Mouse (Mus musculus) hindbrain, embryonic 12.5 days (tissue): ENCODE results near the gene Dctpp1. TPM values are rescaled to one million over a fixed set of nuclear protein-coding genes. Genes with fewer than 3 reads are reported as not detected.

ENCODE experiments used
- ATAC-seq: fragments of 200-750 bp; cut with Nextera tagmentation; 2 replicates; pipeline ENCODE4 v1.8.0; 2017; ENCODE audit warnings: moderate TSS enrichment; ENCODE audit not compliant: low FRiP score
- H3K27ac ChIP-seq: fragments of 300-500 bp; sonication (generic); 2 replicates; pipeline ENCODE4 v1.5.1; 2016; ENCODE audit warnings: mild to moderate bottlenecking
- H3K27me3 ChIP-seq: fragments of 300-500 bp; sonication (generic); 2 replicates; pipeline ENCODE4 v1.6.1; 2016; ENCODE audit warnings: mild to moderate bottlenecking
- H3K36me3 ChIP-seq: fragments of 300-500 bp; sonication (generic); 2 replicates; pipeline ENCODE4 v1.6.1; 2016; ENCODE audit warnings: mild to moderate bottlenecking
- H3K4me1 ChIP-seq: fragments of 300-500 bp; sonication (generic); 2 replicates; pipeline ENCODE4 v1.6.1; 2016
- H3K4me2 ChIP-seq: fragments of 300-500 bp; sonication (generic); replicated peaks from 2 replicates; pipeline ENCODE4 v1.6.1; 2016; ENCODE audit warnings: mild to moderate bottlenecking
- H3K4me3 ChIP-seq: fragments of 300-500 bp; sonication (generic); 2 replicates; pipeline ENCODE4 v1.5.1; 2016; ENCODE audit warnings: mild to moderate bottlenecking
- H3K9ac ChIP-seq: fragments of 300-500 bp; sonication (generic); 2 replicates; pipeline ENCODE4 v1.6.1; 2016; ENCODE audit warnings: mild to moderate bottlenecking, moderate library complexity
- H3K9me3 ChIP-seq: fragments of 300-500 bp; sonication (generic); replicated peaks from 2 replicates; pipeline ENCODE4 v1.6.1; 2016; ENCODE audit warnings: mild to moderate bottlenecking
- WGBS: fragments of 180-500 bp; shearing (Covaris S2); methylation state at CpG from one replicate; pipeline ENCODE4 v1.1.7; 2016; 5-methylcytosine and 5-hydroxymethylcytosine counted together
- polyA plus RNA-seq: library from polyadenylated mRNA; unstranded; fragments of >200 nt; fragmentation: Nextera tagmentation; extraction: Ambion mirVana; gene quantifications from 2 replicates; pipeline ENCODE4 v1.2.1, GENCODE M21; 2016

Gene Dctpp1
- polyA plus RNA-seq, 1 experiment from 2014 or later = 147 TPM

DNA sequence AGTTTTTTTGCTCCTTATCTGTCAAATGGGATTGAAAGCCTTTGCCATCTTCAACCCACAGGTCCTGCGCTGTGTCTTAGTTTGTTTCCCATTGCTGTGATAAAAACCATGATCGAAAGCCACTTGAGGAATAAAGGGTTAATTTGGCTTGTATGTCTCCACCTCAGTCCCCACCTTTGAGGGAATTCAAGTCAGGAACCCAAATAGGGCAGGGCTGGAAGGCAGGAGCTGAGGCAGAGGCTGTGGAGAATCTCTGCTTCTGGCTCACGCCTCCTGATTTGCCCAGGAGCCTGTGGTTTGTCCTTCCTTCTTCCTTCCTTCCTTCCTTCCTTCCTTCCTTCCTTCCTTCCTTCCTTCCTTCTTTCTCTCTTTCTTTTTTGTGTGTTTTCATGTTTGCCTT, 37.4 kb downstream of the Dctpp1 start:
- Histone ChIP-seq H3K9ac (no peak overlapping the region), H3K4me2 (no peak overlapping the region), H3K9me3 (no peaks in the 10 kb centered on the region), H3K27me3 (no peaks in the 10 kb centered on the region), H3K36me3 (no peaks in the 10 kb centered on the region; the same call in 1 of the 2 replicates), H3K4me1 (no peaks in the 10 kb centered on the region), H3K4me3 (no peak overlapping the region), H3K27ac (no peak overlapping the region)
- no peak for ATAC-seq
- 95% methylated on average over 3 of the region's 3 CpGs for WGBS

DNA sequence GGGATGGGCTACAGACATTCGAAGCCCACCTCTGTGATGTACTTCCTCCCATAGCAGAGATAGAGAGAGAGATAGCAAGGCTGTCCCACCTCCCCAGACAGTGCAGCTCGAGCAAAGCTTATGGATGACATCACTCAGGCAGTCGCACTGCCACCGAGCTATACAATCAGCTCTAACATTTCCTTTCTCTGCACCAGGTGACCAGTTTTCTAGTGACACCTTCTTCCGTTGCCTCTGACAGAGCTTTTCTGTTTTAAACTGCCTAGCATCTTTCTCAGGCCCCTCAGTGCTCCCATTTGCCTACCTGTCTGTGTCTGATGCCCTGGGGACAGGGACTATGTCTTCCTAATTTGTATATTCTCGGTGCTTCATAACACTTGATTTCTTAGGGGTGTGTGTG, 40.1 kb downstream of the Dctpp1 start:
- Histone ChIP-seq H3K4me1 (no peaks in the 10 kb centered on the region), H3K27me3 (no peaks in the 10 kb centered on the region), H3K9ac (no peak overlapping the region), H3K4me2 (no peak overlapping the region), H3K4me3 (no peak overlapping the region), H3K27ac (no peak overlapping the region), H3K9me3 (no peaks in the 10 kb centered on the region), H3K36me3 (no peaks in the 10 kb centered on the region; the same call in 1 of the 2 replicates)
- 84% methylated on average over 6 of the region's 6 CpGs for WGBS
- ATAC-seq = no peak

DNA sequence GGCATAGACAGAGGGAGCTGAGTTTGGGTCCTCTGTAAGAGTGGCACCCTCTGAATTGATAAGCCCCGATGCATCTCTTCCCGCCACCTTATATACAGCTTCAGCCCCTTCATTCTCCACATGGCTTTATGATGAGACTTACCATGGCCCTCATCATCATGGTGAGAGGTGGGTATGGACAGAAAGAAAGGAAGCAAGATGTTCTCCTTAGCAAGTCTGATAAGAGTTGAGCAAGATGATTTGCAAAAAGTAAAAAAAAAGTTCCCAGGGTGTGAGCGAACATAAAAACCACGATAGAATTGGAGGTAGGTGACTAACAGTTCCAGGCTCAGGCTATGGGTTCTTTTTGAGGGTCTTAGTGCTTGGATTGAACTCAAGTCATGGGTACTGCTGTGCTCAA, 41.8 kb downstream of the Dctpp1 start:
- no peak for ATAC-seq
- no peak overlapping the region for H3K27ac ChIP-seq
- WGBS = 98% methylated on average over 4 of the region's 4 CpGs
- H3K9ac ChIP-seq = no peak overlapping the region
- H3K4me1 ChIP-seq = 0 out of 2 replicates have a peak, but pooled peaks cover 4% of the 10 kb centered on the region
- H3K27me3 ChIP-seq = peaks cover 16% of the 10 kb centered on the region
- H3K9me3 ChIP-seq = no peaks in the 10 kb centered on the region
- H3K4me3 ChIP-seq = no peak overlapping the region
- no peak overlapping the region for H3K4me2 ChIP-seq
- no peaks in the 10 kb centered on the region; the same call in 1 of the 2 replicates for H3K36me3 ChIP-seq

DNA sequence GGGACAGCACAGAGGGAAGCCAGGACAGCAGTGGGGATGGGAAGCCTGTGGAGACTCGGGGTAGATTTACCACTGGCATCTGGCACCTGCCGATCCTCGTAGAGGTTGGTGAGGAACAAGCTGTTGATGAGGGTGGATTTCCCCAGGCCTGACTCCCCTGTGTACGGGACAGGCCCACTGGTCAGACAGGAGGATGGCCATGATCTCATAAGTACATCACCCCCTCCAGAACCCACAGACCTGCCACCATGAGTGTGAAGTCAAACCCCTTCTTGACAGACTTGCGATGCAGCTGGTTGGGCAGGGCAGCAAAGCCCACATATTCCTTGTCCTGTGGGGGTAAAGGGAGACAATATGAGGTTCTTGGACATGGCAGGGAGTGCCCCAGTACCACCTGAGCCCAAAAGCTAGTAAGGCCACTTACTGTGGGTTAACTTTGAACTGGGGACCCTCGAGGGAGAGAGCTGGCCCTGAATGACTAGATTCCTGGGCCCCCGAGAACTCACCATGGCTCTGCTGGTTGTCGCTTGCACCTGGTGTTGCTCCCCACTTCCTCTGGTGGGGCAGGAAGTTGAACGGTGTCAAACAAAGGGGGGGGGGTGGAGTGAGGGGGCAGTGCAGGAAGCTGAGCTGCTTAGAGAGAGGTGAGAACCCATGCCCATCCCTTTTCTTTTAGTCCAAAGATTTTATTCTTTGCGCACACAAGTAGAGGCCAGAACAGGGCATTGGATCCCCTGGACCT, 42.4 kb downstream of the Dctpp1 start:
- no peaks in the 10 kb centered on the region for H3K9me3 ChIP-seq
- no peak overlapping the region for H3K4me2 ChIP-seq
- no peak overlapping the region for H3K9ac ChIP-seq
- no peaks in the 10 kb centered on the region; the same call in 1 of the 2 replicates for H3K36me3 ChIP-seq
- no peak overlapping the region for H3K4me3 ChIP-seq
- no peak overlapping the region for H3K27ac ChIP-seq
- 0 out of 2 replicates have a peak, but pooled peaks cover 4% of the 10 kb centered on the region for H3K4me1 ChIP-seq
- 81% methylated on average over 10 of the region's 10 CpGs for WGBS
- no peak for ATAC-seq
- H3K27me3 ChIP-seq = peaks cover 19% of the 10 kb centered on the region

DNA sequence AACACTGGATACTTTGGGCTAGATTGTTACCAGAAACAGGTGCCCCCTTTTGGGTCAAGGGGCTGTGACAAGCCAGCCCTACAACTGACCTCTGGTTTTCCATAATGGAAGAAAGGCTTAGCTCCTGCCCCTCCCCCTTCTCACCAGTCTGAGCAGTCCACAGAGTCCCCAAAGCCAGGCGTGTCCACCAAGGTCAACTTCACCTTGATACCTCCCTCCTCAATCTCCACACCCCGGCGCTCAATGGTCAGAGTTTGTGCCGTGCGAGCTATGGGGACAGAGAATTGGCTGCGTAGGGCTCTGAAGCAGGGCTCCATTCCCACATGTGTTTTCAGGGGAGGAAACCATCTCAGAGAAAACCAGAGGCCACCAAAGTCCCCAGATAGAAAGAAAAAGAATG, 43.0 kb downstream of the Dctpp1 start:
- Histone ChIP-seq H3K27me3 (peaks cover 19% of the 10 kb centered on the region), H3K36me3 (no peaks in the 10 kb centered on the region; the same call in 1 of the 2 replicates), H3K27ac (no peak overlapping the region), H3K4me2 (no peak overlapping the region), H3K9me3 (no peaks in the 10 kb centered on the region), H3K4me1 (0 out of 2 replicates have a peak, but pooled peaks cover 4% of the 10 kb centered on the region), H3K4me3 (no peak overlapping the region), H3K9ac (no peak overlapping the region)
- no peak for ATAC-seq
- WGBS = 91% methylated on average over 6 of the region's 6 CpGs

DNA sequence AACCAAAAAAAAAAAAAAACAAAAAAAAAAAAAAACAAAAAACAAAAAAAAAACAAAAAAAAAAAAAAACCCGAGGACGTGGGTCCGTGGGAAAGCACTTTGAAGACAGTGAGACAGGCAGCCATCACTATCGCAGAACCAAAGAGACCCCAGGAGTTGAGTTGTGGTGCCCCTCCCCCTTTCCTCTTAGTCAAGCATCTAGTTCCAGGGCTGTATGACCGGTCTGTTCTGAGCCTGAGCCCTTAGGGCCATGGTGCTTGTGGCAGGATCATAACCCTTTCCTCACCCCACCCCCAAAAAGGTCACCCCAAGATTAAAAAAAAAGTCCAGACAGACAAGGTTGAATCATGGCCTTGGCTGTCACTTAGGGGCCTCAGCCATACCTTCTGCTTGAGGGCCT, 44.2 kb downstream of the Dctpp1 start:
- no peak overlapping the region for H3K4me2 ChIP-seq
- 0 out of 2 replicates have a peak, but pooled peaks cover 4% of the 10 kb centered on the region for H3K4me1 ChIP-seq
- H3K27me3 ChIP-seq = peaks cover 19% of the 10 kb centered on the region
- WGBS = 84% methylated on average over 5 of the region's 5 CpGs
- no peaks in the 10 kb centered on the region; the same call in 1 of the 2 replicates for H3K36me3 ChIP-seq
- no peak overlapping the region for H3K9ac ChIP-seq
- no peak overlapping the region for H3K27ac ChIP-seq
- H3K9me3 ChIP-seq = no peaks in the 10 kb centered on the region
- no peak for ATAC-seq
- H3K4me3 ChIP-seq = no peak overlapping the region

DNA sequence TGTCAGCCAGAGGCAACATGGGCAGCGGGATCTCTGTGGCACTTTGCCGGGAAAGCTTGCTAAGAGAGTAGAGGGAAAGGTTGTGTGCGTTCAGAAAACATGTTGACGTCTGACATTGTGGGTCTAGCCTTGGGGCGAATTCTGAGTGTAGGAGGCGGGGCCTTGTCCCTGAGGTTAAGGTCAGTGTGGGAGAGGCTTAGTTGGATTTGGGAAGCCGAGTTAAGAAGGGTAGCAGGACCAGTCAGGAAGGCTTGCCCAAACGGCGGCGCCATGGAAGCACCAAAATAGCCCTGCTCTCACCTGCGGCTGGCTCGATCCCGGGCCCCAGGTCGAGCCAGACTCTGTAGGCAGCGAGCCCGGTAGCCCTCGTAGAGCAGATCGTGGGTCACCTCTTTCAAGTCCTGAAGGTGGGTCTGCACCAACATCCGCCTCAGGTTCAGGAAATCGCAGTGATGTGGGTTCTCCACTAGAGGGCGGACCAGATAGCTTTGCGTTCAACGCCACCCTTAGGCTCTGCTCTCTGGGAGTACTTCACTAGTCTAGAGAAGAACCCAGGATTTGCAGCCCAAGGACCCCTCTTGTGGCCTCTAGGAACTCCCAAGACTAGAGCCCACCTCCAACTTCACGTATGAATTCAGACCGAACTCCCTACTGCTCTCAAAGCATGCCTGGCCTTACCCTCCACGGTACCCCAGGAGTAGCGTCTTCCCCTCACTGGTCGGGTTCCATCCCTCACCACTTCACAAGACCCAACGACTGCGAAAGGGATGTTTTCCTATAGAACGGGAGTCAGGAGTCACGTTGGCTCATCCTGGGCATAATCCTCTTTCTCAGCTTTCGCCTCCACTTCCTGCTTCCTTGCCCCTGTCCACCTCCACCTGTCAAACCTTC, 45.3 kb downstream of the Dctpp1 start:
- H3K9ac ChIP-seq = peak overlapping the region; percentile 50
- ATAC-seq = no peak
- H3K27ac ChIP-seq = no peak overlapping the region
- no peaks in the 10 kb centered on the region for H3K9me3 ChIP-seq
- H3K4me3 ChIP-seq = peak overlapping the region; percentile 25
- 25% methylated on average over 33 of the region's 33 CpGs for WGBS
- H3K27me3 ChIP-seq = peaks cover 19% of the 10 kb centered on the region
- no peaks in the 10 kb centered on the region; the same call in 1 of the 2 replicates for H3K36me3 ChIP-seq
- 0 out of 2 replicates have a peak, but pooled peaks cover 4% of the 10 kb centered on the region for H3K4me1 ChIP-seq
- peak overlapping the region; percentile 47 for H3K4me2 ChIP-seq

DNA sequence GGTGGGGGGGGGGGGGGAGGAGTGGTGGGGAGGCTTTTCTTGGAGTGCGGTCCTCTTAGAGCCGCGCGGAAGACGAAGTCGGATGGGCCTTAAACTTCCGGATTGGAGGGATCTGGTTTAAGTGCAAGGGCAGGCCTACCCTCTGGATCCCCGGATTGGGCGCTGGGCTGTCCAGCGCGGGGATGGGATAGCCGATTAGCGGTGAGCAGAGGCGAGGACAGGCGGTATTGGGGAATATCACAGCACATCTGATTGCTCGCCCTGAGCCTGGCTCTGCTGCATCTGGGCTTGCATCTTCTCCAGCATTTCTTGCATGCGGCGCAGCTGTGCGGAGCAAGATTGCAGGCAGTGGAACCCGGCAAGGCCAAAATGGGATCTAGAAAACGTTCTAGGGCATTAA, 46.0 kb downstream of the Dctpp1 start:
- Histone ChIP-seq H3K27me3 (peaks cover 19% of the 10 kb centered on the region), H3K4me3 (no peak overlapping the region), H3K9ac (0 out of 2 replicates have a peak overlapping the region, but pooled peaks have one; percentile 23)

DNA sequence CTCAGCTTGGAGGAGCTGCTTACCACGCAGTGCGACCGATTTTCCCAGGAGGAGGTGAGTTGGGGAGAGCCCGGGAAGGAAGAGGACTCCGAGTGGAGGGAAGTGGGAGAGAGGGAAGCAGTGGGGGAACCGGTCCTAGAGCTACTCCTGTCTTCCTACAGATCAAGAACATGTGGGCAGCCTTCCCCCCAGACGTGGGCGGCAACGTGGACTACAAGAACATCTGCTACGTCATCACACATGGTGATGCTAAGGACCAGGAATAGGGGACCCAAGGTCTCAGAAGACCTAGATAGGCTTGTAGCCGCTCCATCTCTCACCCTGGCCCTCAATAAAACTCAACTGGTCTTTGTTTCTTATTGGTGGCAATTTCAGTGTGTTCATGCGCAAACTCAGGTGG, 46.6 kb downstream of the Dctpp1 start:
- H3K9ac ChIP-seq = no peak overlapping the region
- H3K27me3 ChIP-seq = peaks cover 19% of the 10 kb centered on the region
- peak overlapping the region; percentile 47; the same call in 1 of the 2 replicates for H3K4me2 ChIP-seq
- H3K4me3 ChIP-seq = no peak overlapping the region
- H3K27ac ChIP-seq = no peak overlapping the region
- no peak for ATAC-seq
- no peaks in the 10 kb centered on the region for H3K9me3 ChIP-seq
- no peaks in the 10 kb centered on the region for H3K36me3 ChIP-seq
- peaks cover 11% of the 10 kb centered on the region for H3K4me1 ChIP-seq
- WGBS = 56% methylated on average over 12 of the region's 12 CpGs

More for the DNA sequence above, 46.0 kb downstream of the Dctpp1 start:
- no peak overlapping the region for H3K27ac ChIP-seq
- ATAC-seq = no peak
- no peaks in the 10 kb centered on the region for H3K36me3 ChIP-seq
- H3K4me1 ChIP-seq = peaks cover 6% of the 10 kb centered on the region
- H3K4me2 ChIP-seq = peak overlapping the region; percentile 47
- WGBS = 31% methylated on average over 21 of the region's 21 CpGs
- no peaks in the 10 kb centered on the region for H3K9me3 ChIP-seq

DNA sequence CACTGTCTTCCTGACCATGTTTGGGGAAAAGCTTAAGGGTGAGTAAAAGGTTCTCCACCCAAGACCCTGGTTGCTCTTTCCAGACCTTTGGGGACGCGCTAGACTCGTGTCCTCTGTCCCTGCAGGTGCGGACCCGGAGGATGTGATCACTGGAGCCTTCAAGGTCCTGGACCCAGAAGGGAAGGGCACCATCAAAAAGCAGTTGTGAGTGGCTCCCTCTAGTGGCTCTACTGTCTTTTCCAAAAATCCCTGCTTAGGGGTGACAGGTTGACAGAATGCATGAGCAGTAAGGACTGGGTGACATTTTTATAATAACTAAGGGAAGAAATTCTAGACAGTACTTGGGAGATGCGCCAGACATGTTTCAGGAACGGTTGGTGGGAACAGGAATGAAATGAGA, 47.0 kb downstream of the Dctpp1 start:
- no peak overlapping the region for H3K27ac ChIP-seq
- H3K36me3 ChIP-seq = no peaks in the 10 kb centered on the region
- no peak overlapping the region for H3K4me2 ChIP-seq
- peaks cover 19% of the 10 kb centered on the region for H3K27me3 ChIP-seq
- peaks cover 11% of the 10 kb centered on the region for H3K4me1 ChIP-seq
- 40% methylated on average over 7 of the region's 7 CpGs for WGBS
- no peaks in the 10 kb centered on the region for H3K9me3 ChIP-seq
- no peak overlapping the region for H3K9ac ChIP-seq
- H3K4me3 ChIP-seq = no peak overlapping the region
- ATAC-seq = no peak

DNA sequence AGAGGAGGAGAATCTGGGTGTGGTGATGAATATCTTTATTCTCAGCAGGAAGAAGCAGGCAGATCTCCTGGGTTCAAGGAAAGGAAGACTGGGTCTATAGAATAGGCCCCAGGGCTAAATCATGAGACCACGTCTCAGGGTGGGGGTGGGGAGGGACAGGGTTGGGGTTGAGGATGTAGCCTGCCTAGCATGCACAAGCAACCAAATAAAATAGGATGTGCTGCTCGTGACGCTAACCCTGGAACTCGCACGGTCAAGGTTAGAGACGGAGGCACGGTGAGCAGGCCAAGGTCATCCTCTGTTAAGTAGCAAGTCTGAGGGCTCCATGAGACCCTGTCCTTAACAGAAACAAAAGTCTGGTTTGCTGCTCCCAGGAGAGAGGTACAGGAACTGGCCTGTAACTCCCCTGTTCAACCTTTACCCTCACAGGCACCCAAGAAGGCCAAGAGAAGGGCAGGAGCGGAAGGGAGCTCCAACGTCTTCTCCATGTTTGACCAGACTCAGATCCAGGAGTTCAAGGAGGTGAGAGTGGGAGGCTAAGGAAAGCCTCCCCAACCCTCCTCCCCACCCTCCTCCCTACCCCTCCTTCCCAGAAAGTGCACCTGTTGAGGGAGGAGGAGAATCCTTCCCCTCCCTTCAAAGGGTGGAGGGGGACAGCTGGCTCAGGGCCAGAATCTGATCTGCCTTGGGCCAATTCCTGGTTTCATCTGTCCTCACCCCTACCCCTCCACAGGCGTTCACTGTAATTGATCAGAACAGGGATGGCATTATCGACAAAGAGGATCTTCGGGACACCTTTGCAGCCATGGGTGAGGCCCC, 47.9 kb downstream of the Dctpp1 start:
- no peak for ATAC-seq
- peaks cover 11% of the 10 kb centered on the region for H3K4me1 ChIP-seq
- no peaks in the 10 kb centered on the region for H3K36me3 ChIP-seq
- H3K4me3 ChIP-seq = no peak overlapping the region
- H3K9ac ChIP-seq = no peak overlapping the region
- H3K9me3 ChIP-seq = no peaks in the 10 kb centered on the region
- no peak overlapping the region for H3K4me2 ChIP-seq
- H3K27ac ChIP-seq = no peak overlapping the region
- H3K27me3 ChIP-seq = peaks cover 19% of the 10 kb centered on the region
- 92% methylated on average over 12 of the region's 12 CpGs for WGBS
